Mouse (Mus musculus) urinary bladder, adult 2 months (tissue): Measurements from ENCODE around the gene Impg2. TPM values are rescaled to one million over a fixed set of nuclear protein-coding genes. Genes with fewer than 3 reads are reported as not detected.

Experiments
- DNase-seq: peaks from one replicate; pipeline ENCODE4 v3.0.0; 2022; ENCODE audit warnings: low spot score
- polyA plus RNA-seq: library from polyadenylated mRNA; depleted of rRNA; stranded (reverse); fragments of >200 nt; gene quantifications from 2 replicates; pipeline ENCODE4 v1.2.3, GENCODE M21; 2012; rRNA removed

Gene Impg2
- 0.26 and 0.28 TPM in 2 replicates for polyA plus RNA-seq

- DNase-seq, result no peak
These were observed at the start of gene Impg2 for GRCm38 (mm10) chr16:56204051-56204450. Gene Impg2 (plus strand): TSS chr16:56204313.

- DNase-seq, result no peak
These were observed 40.6 kb upstream of the Impg2 start for GRCm38 (mm10) chr16:56163466-56163865.

DNA sequence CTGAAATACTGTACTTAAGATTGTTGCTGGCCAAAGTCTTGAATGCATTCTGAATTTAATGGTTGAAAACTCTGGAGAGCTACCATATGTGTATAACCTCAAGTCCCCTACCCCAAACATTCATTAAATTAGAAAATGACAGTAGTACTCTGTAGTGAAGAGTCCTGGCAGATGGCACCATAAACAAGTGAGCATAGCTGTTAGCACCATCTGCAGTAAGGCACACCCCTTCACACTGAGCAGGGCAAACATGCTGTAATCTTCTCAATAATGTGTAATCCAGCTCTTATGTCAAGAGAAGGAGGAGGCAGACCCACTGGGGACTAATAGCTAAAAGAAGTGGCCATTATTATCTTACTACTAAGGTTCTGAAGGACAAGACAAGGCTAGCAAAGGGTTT, 33.9 kb upstream of the Impg2 start:
- no peak for DNase-seq

GRCm38 (mm10) chr16:56175867-56176581, 28.1 kb upstream of the Impg2 start:
- no peak for DNase-seq

DNA sequence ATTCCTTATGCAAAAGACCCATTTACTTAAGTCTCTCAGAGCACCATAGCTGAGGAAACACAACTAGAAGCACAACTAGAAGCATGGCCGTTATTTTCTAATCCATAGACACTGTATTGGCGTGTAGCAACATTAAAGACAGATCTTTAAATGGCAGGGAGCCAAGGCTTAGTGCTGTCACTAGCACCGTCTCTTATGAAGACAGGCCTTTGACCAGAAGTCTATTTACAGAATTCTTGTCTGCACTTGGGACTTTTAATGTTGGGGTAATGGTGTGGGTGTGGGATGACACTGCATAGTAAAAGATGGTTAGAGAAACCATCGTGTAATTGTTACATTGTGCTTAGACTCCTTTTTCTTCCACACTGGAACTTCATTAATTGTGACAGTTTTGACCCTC, 17.2 kb upstream of the Impg2 start:
- DNase-seq, result no peak

DNA sequence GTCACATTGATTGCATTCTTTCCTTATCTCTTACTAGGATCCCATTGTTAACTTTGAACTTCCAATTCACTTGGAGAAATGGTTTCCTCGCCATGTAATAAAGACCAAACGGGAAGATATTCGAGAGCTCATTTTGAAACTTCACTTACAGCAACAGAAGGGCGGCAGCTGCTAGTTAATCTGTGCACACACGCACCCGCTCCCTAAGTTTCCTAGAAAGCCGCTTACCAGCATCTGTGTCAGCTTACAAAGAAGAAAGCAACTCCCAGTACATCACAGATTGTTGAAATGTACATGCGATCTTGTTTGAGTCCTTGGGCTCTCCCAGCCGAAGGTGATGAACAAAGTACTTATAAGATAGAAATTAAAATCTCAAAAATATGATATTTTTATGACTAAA, 15.9 kb upstream of the Impg2 start:
- DNase-seq, result no peak

- DNase-seq, result no peak
These were observed 8.6 kb downstream of the Impg2 start for GRCm38 (mm10) chr16:56212740-56213139.

- no peak for DNase-seq
These were observed 23.6 kb downstream of the Impg2 start for GRCm38 (mm10) chr16:56227686-56228085.

DNA sequence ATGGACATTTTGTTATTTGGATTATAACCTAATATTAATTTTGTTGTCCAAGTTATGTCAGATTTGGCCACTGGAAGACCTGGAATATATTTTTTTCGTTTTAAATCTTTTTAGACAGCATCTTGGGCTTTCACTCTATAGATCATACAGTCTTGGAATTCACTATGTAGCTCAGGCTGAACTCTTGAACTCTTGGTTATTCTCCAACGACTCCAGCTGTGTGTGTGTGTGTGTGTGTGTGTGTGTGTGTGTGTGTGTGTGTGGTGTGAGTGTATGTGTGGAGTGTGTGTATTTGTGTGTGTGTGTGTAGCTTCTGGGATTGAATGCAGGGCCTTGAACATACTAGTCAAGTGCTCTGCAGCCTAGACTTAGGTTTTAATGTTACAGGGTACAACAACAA, 25.3 kb downstream of the Impg2 start:
- no peak for DNase-seq

GRCm38 (mm10) chr16:56231300-56231699, 27.2 kb downstream of the Impg2 start:
- no peak for DNase-seq

DNA sequence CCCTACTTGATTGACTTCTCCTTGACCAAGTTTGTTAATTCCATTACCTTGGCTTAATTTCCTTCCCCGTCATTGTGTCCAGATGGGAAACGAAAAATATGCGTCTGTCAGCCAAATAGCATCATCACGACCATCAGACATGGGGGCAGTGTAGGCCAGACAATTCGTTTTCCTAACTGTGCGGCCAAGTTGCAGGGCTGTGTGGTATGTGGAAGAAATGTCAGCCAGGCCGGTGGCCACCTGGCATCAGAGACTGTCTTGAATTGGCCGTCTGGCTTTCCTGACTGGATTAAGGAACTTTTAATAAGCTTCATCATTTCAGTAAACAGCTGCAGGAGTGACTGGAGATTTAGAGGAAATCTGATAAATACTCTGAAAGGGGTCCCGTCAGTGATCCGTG, 28.6 kb downstream of the Impg2 start:
- DNase-seq, result no peak

GRCm38 (mm10) chr16:56246031-56246430, 41.9 kb downstream of the Impg2 start:
- no peak for DNase-seq

DNA sequence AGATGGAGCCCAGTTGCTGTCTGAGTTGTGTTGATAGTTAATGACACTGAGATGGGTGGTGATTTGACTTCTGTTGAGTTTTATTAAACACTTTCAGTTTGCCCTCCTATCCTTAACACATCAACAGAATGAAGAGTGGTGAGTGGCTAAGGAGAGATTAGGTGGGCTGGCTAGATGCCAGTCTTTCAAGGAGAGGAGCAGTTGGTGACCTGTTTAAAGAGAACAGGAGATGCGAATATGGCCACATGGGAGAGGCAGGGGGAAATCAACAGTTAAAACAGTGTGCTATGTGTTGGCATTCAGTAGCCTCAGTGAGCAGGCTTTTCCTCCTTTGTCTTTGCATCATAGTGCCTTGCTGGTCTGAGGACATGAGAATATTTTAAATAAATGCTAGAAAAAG, 69.8 kb downstream of the Impg2 start:
- no peak for DNase-seq

GRCm38 (mm10) chr16:56279060-56279459, 74.9 kb downstream of the Impg2 start:
- DNase-seq, result no peak

- DNase-seq, result no peak
These were observed 75.6 kb downstream of the Impg2 start for GRCm38 (mm10) chr16:56279752-56280151.

DNA sequence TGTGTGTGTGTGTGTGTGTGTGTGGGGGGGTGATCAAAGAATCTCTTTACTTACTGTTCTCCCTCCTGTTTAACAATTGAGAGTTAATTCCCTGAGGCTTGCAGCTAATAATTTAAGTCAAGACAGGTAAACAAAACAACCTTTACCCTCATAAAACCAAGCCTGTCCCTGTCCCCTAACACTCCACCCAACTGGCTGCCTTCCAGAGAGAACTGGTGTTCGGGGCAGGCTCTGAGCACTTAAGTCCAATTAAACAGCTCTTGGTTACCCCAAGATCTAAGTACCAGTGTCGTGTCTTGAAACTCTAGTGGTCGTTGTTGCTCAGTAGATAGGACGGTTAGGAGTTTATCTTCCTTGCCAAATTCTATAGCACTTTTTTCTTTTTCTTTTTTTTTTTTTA, 77.2 kb downstream of the Impg2 start:
- DNase-seq, result no peak

DNA sequence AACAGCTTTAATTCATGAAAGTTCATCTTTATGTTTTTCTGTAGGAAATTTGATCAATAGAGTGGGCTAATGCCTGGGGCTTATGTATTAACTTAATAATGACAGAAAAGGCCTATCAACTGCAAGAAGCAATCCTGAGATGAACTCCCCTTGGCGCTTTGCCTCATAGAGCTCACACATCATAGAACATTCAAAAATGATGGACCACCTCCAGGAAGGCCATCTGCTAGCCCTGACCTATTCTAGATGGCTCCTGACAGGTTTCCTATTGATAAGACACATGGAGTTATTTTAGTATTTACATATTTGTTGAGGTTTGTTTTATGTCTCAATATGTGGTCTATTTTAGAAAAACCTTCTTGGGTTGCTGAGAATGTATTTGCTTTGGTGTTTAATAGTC, 79.2 kb downstream of the Impg2 start:
- no peak for DNase-seq

DNA sequence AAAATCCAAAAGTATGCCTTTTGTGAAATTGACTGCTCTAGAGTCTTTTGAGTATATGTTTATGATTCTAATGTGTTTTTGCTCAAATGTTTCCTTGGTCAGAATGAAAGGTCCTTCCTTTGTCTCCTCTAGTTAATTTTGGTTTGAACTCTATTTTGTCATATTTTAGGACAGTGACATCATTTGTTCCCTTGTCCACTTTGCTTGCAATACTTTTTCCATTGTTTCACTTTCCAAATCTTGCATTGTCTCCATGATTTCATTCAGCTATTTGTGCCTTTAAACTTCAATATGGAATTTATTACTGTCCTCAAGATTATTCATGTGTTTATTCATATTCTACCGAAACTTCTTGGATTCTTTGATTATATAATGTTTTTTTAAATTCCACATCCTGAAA, 79.8 kb downstream of the Impg2 start:
- DNase-seq, result no peak

- DNase-seq, result no peak
These were observed 82.0 kb downstream of the Impg2 start for GRCm38 (mm10) chr16:56286076-56286475.

DNA sequence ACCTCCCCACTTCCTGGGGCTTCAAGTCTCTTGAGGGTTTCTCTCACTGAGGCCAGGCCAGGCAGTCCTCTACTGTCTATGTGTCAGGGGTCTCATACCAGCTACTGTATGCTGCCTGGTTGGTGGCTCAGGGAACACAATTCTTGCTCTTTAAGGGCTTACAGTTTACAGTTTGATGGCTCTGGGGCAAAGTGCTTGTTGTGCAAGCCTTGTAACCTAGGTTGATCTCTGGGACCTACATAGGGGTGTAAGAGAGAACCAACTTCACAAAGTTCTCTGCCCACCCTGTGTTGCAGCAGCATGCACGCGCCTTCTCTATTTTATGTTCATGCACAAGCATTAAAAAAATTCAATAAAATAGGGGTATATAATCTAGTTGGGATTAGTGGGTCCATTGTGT, 82.9 kb downstream of the Impg2 start:
- DNase-seq, result no peak

- DNase-seq, result no peak
These were observed 90.8 kb downstream of the Impg2 start for GRCm38 (mm10) chr16:56294887-56295286.

DNA sequence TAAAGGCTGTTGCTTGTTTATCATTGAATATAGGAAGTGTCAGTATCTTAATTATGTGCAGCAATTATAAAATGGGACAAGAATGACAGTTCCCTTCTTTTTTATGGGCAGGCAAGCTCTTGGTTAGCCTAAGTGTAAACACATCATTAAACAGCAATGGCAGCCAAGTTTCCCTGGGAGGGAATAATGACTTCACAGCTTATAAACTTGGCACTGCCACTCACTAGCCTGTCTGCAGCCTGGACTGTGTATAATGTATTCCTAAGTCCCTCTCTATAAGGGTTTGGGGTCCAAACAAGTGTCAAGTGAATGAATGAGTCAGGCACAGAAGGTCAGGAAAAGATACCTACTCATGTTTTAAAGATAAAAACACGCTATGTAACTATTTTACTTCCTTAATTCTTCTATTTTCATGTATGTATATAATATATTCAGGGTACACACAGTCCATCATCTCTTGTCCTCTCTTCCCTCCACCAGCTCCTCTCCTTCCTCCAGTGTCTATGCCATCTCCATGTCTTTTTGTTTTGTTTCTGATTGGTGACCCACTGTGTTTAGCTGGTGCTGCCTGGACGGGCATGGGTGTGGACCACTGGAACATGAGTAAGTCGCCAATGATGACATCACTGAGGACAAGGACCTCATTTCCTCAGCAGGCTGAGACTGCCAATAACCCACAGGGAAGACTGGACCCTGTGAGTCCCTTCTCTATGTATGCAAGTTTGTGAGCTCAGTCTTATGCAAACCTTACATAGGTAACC, 92.0 kb downstream of the Impg2 start:
- DNase-seq, result no peak

GRCm38 (mm10) chr16:56298248-56298647, 94.1 kb downstream of the Impg2 start:
- DNase-seq, result no peak
